Mouse (Mus musculus) adrenal gland, adult 2 months (tissue): ENCODE data around the gene Mfsd13b. TPM values are rescaled to one million over a fixed set of nuclear protein-coding genes. Genes with fewer than 3 reads are reported as not detected.
"Not testable (repeated sequence)": the region's sequence is repeated elsewhere in the genome, so short reads cannot be mapped to it uniquely, and the experiment has no call there.

Source experiments
- DNase-seq: peaks from one replicate; pipeline ENCODE4 v3.0.0; 2021
- long read RNA-seq: library from polyadenylated mRNA; stranded (forward); transcript quantifications from one replicate; pipeline ENCODE4 v2.0.0, GENCODE M21; 2021
- polyA plus RNA-seq: library from polyadenylated mRNA; depleted of rRNA; stranded (reverse); fragments of >200 nt; gene quantifications from 2 replicates; pipeline ENCODE4 v1.2.3, GENCODE M21; 2012; rRNA removed
- total RNA-seq, 2 experiments: library from RNA; stranded (reverse); gene quantifications; 2 replicates each; pipeline ENCODE4 v1.2.3; 2021

The Mfsd13b gene
- total RNA-seq: not detected
- 0.06 and 0.28 TPM in 2 replicates for polyA plus RNA-seq
- long read RNA-seq, partial matches to known transcripts: 0 of 2 reads
- long read RNA-seq, other reads (novel, unspliced or antisense): 2 of 2 reads

GRCm38 (mm10) chr7:120982200-120982841 lies at the start of gene Mfsd13b, which contains the start of gene Cdr2:
Mfsd13b (plus strand) TSS chr7:120982509.
Cdr2 (minus strand) TSS chr7:120982312.
- DNase-seq: peak; percentile 98

- DNase-seq: no peak
These were observed 49.2 kb upstream of the Mfsd13b start for GRCm38 (mm10) chr7:120933110-120933509.

- DNase-seq: no peak
These were observed 48.6 kb upstream of the Mfsd13b start for GRCm38 (mm10) chr7:120933680-120934195.

DNA sequence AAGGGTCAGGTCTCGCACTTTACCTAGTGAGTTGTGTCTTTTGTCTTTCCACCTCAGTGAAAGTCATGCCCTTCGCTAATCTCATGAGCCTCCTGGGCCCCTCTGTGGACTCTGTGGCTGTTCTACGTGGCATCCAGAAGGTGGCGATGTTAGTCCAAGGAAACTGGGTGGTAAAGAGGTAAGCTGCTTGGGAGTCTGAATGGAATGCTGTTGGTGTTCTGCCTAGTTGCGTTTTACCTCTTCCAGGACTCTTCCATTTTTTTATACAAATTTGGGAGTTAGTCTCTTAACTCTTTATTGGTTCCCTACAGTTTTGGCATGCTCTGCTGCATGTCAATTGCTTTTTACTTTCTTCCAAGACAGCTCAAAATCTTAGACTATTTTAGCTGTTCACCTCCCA lies 47.6 kb upstream of the Mfsd13b start:
- peak; percentile 60 for DNase-seq

DNA sequence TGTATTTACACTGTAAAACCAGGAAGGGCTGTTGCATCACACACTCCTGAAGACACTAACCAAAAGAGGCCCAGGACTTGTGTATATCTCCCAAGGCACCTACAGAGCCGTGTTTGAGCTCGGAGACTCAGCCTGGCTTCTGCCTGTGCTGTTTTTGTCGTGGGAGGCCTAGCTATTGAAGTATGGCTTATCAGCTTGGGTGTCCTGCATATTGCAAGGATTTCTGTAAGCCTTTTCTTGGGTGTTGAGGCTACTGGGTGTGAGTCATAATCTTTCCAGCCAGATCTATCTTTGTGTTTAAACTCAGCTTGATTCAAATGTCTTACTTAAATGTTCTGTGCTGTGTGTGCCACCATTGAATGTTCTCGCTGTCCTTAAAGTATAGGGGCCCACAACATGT lies 45.8 kb upstream of the Mfsd13b start:
- no peak for DNase-seq

DNA sequence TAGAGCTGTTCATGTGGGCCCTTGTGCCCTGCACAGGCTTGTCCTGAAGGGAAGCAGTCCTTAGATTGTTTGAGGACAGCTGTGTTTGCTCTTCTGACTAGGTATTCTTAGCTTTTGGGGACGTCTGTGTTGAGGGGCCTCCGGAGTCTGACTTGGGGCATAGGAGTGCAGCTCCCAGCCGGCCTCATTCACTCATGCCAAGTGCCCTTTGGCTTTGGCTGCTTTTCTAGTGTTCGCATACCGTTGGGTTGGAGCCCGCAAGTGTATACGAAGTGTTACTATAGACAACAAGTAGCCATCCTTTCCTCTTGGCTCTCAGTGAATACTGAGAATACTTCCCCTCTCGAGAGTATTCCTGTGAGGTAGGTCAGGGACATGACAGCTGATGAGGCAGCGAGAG lies 44.1 kb upstream of the Mfsd13b start:
- no peak for DNase-seq

- DNase-seq: no peak
These were observed 42.0 kb upstream of the Mfsd13b start for GRCm38 (mm10) chr7:120940343-120940742.

DNA sequence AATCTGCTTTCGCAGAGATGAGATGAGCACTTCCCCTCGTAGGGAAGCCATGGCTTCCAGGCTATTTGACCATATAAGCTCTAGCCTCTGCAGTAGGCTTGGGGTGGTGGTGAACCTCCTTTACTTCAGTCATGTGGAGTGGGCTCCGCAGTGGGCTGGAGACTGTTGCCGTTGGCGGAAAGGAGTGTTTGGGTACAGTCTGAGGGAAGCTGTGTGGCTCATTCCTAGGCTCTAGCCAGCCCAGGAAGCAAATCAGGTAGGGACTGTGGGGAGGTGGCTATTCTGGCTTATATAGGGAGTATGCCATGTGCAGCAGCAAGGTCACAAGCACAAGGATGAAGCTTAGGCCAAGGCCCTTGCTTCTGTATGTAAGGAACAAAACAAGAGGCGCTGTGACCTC lies 41.1 kb upstream of the Mfsd13b start:
- no peak for DNase-seq

- DNase-seq: no peak
These were observed 39.8 kb upstream of the Mfsd13b start for GRCm38 (mm10) chr7:120942506-120942905.

DNA sequence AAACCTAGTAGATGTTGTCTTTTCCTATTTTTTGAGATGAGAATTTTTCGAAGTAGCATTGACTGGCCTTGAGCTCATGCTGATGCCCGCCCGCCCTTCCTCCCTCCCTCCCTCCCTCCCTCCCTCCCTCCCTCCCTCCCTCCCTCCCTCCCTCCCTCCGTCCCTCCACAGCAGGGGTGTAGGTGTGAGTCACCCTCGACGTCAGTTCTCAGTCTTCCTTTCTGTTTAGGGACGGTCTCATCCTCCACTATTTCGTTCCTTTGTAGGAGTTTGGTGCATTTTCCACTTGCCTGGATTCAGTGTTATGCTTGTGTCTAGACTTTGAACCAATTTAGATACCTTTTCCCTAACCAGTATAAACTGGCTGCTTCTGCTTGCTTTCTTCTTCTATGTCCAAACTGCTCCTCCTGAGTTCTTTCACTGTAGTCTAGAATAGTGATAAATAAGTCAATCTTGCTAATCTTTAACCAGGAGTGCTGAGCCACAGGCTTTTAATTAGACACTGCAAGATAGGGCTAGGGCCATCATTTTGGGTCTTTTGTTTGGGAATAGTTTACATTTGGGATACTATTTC lies 38.3 kb upstream of the Mfsd13b start:
- peak; percentile 40 for DNase-seq

DNA sequence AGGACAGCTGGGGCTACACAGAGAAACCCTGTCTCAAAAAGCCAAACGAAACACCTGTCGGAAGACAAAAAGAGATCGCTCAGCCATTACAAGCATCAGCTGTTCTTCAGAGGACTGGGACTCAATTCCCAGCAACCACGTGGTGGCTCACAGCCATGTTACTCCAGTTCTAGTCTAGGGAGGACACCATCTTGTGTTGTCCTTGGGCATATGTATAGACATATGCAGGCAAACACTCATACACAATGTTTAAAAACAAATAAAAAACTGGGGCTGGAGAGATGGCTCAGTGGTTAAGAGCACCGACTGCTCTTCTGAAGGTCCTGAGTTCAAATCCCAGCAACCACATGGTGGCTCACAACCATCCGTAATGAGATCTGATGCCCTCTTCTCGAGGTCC lies 28.7 kb upstream of the Mfsd13b start:
- DNase-seq: not testable (repeated sequence)

DNA sequence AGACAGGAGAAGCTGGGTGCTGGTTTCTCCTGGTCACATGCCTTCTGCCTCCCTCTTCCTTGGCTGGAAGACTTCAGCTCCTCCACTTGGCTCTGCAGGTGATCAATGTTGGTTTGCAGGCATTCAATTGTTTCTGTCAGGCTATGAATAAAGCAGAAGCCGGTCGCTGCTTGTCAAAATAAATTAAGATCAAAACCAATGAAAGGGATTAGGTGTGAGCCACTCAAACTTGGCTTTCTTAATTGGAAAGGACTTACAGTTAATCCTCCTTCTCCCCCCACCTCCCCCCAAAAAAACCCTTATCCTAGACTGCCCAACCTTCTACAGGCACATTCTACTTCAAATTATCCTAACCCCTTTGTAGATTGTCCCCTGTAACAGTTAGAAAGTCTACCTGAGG lies 22.2 kb upstream of the Mfsd13b start:
- DNase-seq: no peak

GRCm38 (mm10) chr7:120960601-120961000 lies 21.7 kb upstream of the Mfsd13b start:
- no peak for DNase-seq

GRCm38 (mm10) chr7:120961893-120962292 lies 20.4 kb upstream of the Mfsd13b start:
- DNase-seq: no peak

DNA sequence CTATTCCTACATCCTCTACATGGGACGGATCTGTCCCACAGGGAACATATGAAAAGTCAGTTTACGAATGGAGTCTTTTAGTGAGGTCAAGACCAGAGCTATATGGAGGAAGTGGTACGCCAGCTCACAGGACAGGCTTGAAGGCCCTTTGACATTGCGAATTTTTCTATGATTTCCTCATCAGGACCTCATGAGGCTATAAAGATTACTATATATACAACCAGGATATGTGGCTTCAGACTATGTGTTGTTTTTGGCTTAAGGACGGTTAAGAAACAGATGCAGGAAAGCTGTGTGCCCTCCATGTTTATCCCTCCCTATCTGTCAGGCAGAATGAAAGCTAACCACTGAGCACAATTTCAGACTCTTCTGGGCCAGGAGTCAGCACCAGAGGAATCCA lies 19.2 kb upstream of the Mfsd13b start:
- no peak for DNase-seq

- DNase-seq: no peak
These were observed 13.1 kb upstream of the Mfsd13b start for GRCm38 (mm10) chr7:120969221-120969620.

GRCm38 (mm10) chr7:120970112-120970511 lies 12.2 kb upstream of the Mfsd13b start:
- no peak for DNase-seq

DNA sequence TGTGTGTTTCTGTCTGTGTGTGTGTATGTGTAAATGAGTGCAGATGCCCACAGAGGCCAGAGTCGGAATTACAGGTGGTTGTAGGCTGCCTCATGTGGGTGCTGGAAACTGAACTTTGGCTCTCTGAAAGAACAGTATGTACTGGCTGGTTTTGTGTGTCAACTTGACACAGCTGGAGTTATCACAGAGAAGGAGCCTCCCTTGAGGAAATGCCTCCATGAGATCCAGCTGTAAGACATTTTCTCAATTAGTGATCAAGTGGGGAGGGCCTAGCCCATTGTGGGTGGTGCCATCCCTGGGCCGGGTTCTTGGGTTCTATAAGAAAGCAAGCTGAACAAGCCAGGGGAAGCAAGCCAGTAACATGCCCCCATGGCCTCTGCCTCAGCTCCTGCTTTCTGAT lies 9.8 kb upstream of the Mfsd13b start:
- not testable (repeated sequence) for DNase-seq

- no peak for DNase-seq
These were observed 8.3 kb upstream of the Mfsd13b start for GRCm38 (mm10) chr7:120974001-120974400.

GRCm38 (mm10) chr7:120977063-120977462 lies 5.2 kb upstream of the Mfsd13b start:
- DNase-seq: no peak

- no peak for DNase-seq
These were observed 2.3 kb upstream of the Mfsd13b start for GRCm38 (mm10) chr7:120980041-120980440.

DNA sequence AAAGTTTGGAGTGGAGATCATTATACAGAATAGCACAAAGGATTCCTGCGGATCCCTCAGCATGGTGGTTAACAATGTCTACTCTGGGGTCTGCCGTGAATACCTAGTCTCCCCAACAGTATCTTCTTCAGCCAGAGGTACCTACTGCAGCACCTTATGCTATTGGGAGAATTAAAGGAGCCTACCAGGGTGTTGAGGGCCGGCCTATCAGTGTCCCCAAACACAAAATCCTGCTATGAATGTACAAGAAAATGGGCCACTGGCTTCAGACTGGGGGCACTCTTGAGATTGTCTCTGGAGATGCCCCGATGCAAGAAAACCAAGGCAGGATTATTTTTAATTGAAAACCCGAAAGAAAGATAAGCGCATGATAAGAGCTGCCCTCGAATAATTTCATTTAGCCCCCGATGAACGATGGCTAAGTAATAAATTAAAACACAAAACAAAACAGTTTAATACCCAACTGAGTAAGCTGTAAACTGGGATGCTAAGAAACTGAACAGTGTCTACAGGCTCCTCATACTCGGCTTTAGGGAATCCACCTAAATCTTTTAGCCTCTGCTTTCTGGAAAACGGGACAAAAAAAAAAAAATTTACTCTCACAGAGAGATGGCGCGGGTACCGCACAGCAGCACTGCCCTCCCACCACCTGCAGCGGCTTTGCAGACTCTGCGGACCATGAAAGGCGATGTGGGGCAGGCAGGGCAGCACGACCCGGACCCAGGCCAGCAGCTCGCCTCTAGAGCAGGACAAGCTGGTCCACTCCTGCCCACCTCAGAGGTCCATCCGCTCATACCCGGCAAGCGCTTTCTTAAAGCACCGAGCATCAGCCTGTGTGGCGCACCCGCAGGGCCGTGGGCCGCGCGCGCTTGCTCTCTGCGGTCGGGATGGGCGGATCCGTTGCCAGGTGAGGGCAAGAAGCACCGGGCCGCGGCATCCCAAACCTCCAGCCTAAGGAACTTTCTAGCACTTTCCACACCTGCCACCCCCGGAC lies 1.1 kb upstream of the Mfsd13b start:
- DNase-seq: peak; percentile 45
